Mouse (Mus musculus) forebrain, postnatal 0 days (tissue): ENCODE data around the gene Uhrf1bp1l. TPM values are rescaled to one million over a fixed set of nuclear protein-coding genes. Genes with fewer than 3 reads are reported as not detected.

Experiments
- ATAC-seq: fragments of 200-750 bp; cut with Nextera tagmentation; 2 replicates; pipeline ENCODE4 v1.8.0; 2017; ENCODE audit warnings: mild to moderate bottlenecking, moderate library complexity
- DNase-seq: peaks from one replicate; pipeline ENCODE4 v3.0.0-alpha.2; 2015
- H3K27ac ChIP-seq: fragments of 300-500 bp; sonication (generic); 2 replicates; pipeline ENCODE4 v1.5.1; 2014; ENCODE audit warnings: low read depth, mild to moderate bottlenecking, antibody characterized with exemption, low read length, moderate library complexity, mixed read lengths
- H3K27me3 ChIP-seq: fragments of 300-500 bp; sonication (generic); 2 replicates; pipeline ENCODE4 v1.6.1; 2014; ENCODE audit warnings: mild to moderate bottlenecking, low read length, mixed read lengths; ENCODE audit not compliant: insufficient read depth
- H3K36me3 ChIP-seq: fragments of 300-500 bp; sonication (generic); 2 replicates; pipeline ENCODE4 v1.6.1; 2014; ENCODE audit warnings: mild to moderate bottlenecking, moderate library complexity; ENCODE audit not compliant: insufficient read depth
- H3K4me1 ChIP-seq: fragments of 300-500 bp; sonication (generic); 2 replicates; pipeline ENCODE4 v1.6.1; 2014; ENCODE audit warnings: antibody characterized with exemption; ENCODE audit not compliant: insufficient read depth
- H3K4me2 ChIP-seq: fragments of 300-500 bp; sonication (generic); 2 replicates; pipeline ENCODE4 v1.6.1; 2014; ENCODE audit warnings: low read depth, mild to moderate bottlenecking, moderate library complexity
- H3K4me3 ChIP-seq: fragments of 300-500 bp; sonication (generic); 2 replicates; pipeline ENCODE4 v1.5.1; 2014; ENCODE audit warnings: low read depth, low read length, mixed read lengths
- H3K9ac ChIP-seq: fragments of 300-500 bp; sonication (generic); 2 replicates; pipeline ENCODE4 v1.6.1; 2014; ENCODE audit warnings: mild to moderate bottlenecking
- H3K9me3 ChIP-seq: fragments of 300-500 bp; sonication (generic); 2 replicates; pipeline ENCODE4 v1.6.1; 2016; ENCODE audit warnings: low read length
- CTCF ChIP-seq: sonication (generic); IDR thresholded peaks from 2 replicates; pipeline ENCODE4 v1.5.1; 2016; ENCODE audit warnings: antibody characterized with exemption, control low read depth, low read depth
- WGBS: fragments of 180-500 bp; shearing (Covaris S2); extraction: QIAGEN DNeasy Blood & Tissue Kit; methylation state at CpG from one replicate; pipeline ENCODE4 v1.1.7; 2014; 5-methylcytosine and 5-hydroxymethylcytosine counted together
- polyA plus RNA-seq: library from polyadenylated mRNA; unstranded; fragments of >200 nt; fragmentation: Nextera tagmentation; extraction: Ambion mirVana; gene quantifications from 2 replicates; pipeline ENCODE4 v1.2.1, GENCODE M21; 2015
- total RNA-seq: library from RNA; depleted of rRNA; stranded (reverse); fragments of >200 nt; gene quantifications from 2 replicates; pipeline ENCODE4 v1.2.3, GENCODE M21; 2014

Gene Uhrf1bp1l
- total and polyA plus RNA-seq, 2 experiments from 2014 or later, result 30.2 to 39.4 TPM

- H3K9me3 ChIP-seq, result no peaks in the 10 kb centered on the region
- DNase-seq (no peak), ATAC-seq (no peak)
- no peak overlapping the region for H3K4me3 ChIP-seq
- H3K27ac ChIP-seq, result no peak overlapping the region
- no peak overlapping the region for H3K9ac ChIP-seq
- no peak overlapping the region for H3K4me2 ChIP-seq
- no peaks in the 10 kb centered on the region for H3K27me3 ChIP-seq
- H3K4me1 ChIP-seq, result no peaks in the 10 kb centered on the region
- H3K36me3 ChIP-seq, result peaks cover 8% of the 10 kb centered on the region
- no peak for TF ChIP-seq CTCF
- 92% methylated on average over 6 of the region's 6 CpGs for WGBS
Measured at GRCm38 (mm10) chr10:89776029-89776428, 31.2 kb downstream of the Uhrf1bp1l start.

DNA sequence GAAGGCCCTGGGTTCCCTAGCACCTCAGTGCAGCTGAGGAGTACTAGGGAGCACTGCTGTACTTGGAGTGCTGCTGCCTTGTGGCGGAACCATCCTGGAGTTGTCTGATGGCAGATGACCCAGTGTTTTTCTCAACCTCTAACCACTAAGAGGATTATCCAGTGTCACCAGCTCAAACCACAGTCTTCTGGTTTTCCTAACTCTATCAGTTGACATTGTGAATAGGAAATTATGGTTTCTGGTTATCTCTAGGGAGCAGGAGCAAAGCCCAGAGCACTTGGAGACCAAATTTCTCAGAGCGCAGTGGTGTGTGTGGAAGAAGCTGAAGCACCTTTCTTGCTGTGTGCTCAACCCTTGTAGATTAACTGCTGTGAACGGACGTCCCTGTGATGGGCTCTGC, 47.1 kb downstream of the Uhrf1bp1l start:
- H3K4me1 ChIP-seq, result no peaks in the 10 kb centered on the region
- WGBS, result 94% methylated on average over 4 of the region's 4 CpGs
- TF ChIP-seq CTCF, result no peak
- no peak overlapping the region for H3K9ac ChIP-seq
- no peaks in the 10 kb centered on the region for H3K9me3 ChIP-seq
- no peak overlapping the region for H3K27ac ChIP-seq
- H3K4me2 ChIP-seq, result no peak overlapping the region
- no peaks in the 10 kb centered on the region for H3K27me3 ChIP-seq
- H3K36me3 ChIP-seq, result 0 out of 2 replicates have a peak, but pooled peaks cover 4% of the 10 kb centered on the region
- ATAC-seq, result no peak
- DNase-seq, result no peak
- no peak overlapping the region for H3K4me3 ChIP-seq

DNA sequence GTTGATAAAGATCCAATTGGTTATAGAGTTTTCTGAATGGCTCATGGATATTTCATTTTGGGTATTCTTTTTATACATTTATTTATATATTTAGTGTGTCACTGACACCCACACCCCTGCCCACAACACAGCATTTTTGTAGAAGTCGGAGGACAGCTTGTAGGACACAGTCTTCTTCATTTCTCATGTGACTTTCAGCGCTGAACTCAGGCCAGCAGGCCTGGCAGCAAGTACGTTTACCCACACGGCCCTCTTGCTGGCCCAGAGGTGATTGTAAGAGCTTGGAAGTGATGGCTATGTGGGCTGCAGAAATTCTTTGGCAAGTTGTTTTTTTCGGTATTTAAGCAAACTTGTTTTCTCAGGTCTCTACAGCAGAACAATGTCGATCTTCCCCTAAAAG, 49.3 kb downstream of the Uhrf1bp1l start:
- TF ChIP-seq CTCF, result no peak
- no peak overlapping the region for H3K4me3 ChIP-seq
- ATAC-seq (no peak), DNase-seq (no peak)
- 81% methylated on average over 6 of the region's 6 CpGs for whole genome bisulfite sequencing
- H3K4me1 ChIP-seq, result no peaks in the 10 kb centered on the region
- no peak overlapping the region for H3K27ac ChIP-seq
- no peak overlapping the region for H3K4me2 ChIP-seq
- H3K9me3 ChIP-seq, result no peaks in the 10 kb centered on the region
- H3K36me3 ChIP-seq, result 0 out of 2 replicates have a peak, but pooled peaks cover 4% of the 10 kb centered on the region
- no peaks in the 10 kb centered on the region for H3K27me3 ChIP-seq
- H3K9ac ChIP-seq, result no peak overlapping the region

GRCm38 (mm10) chr10:89819146-89819545, 74.4 kb downstream of the Uhrf1bp1l start:
- H3K9me3 ChIP-seq, result no peaks in the 10 kb centered on the region
- TF ChIP-seq CTCF, result no peak
- DNase-seq (no peak), ATAC-seq (no peak)
- H3K27me3 ChIP-seq, result no peaks in the 10 kb centered on the region
- H3K9ac ChIP-seq, result no peak overlapping the region
- peaks cover 18% of the 10 kb centered on the region for H3K36me3 ChIP-seq
- no peak overlapping the region for H3K4me2 ChIP-seq
- H3K27ac ChIP-seq, result no peak overlapping the region
- 54% methylated on average over 4 of the region's 4 CpGs for WGBS
- no peaks in the 10 kb centered on the region for H3K4me1 ChIP-seq
- H3K4me3 ChIP-seq, result no peak overlapping the region

- no peak overlapping the region for H3K4me3 ChIP-seq
- DNase-seq, result peak; percentile 49
- H3K27me3 ChIP-seq, result no peaks in the 10 kb centered on the region
Measured at GRCm38 (mm10) chr10:89823906-89824305, 79.1 kb downstream of the Uhrf1bp1l start.

GRCm38 (mm10) chr10:89826896-89827295, 82.1 kb downstream of the Uhrf1bp1l start:
- TF ChIP-seq CTCF, result no peak
- Histone ChIP-seq H3K27me3 (no peaks in the 10 kb centered on the region), H3K36me3 (no peaks in the 10 kb centered on the region), H3K4me2 (no peak overlapping the region), H3K4me1 (no peaks in the 10 kb centered on the region), H3K4me3 (no peak overlapping the region), H3K27ac (no peak overlapping the region), H3K9ac (no peak overlapping the region), H3K9me3 (no peaks in the 10 kb centered on the region)
- ATAC-seq (no peak), DNase-seq (peak; percentile 43)
- WGBS, result 27% methylated on average over 3 of the region's 3 CpGs

More at GRCm38 (mm10) chr10:89823906-89824305, 79.1 kb downstream of the Uhrf1bp1l start:
- no peak overlapping the region for H3K9ac ChIP-seq
- 38% methylated on average over 2 of the region's 2 CpGs for WGBS
- ATAC-seq, result peak; percentile 42; the same call in 1 of the 2 replicates
- no peaks in the 10 kb centered on the region for H3K4me1 ChIP-seq
- peak; percentile 53 for TF ChIP-seq CTCF
- no peak overlapping the region for H3K27ac ChIP-seq
- peaks cover 2% of the 10 kb centered on the region; the same call in 1 of the 2 replicates for H3K36me3 ChIP-seq
- no peak overlapping the region for H3K4me2 ChIP-seq
- no peaks in the 10 kb centered on the region for H3K9me3 ChIP-seq

DNA sequence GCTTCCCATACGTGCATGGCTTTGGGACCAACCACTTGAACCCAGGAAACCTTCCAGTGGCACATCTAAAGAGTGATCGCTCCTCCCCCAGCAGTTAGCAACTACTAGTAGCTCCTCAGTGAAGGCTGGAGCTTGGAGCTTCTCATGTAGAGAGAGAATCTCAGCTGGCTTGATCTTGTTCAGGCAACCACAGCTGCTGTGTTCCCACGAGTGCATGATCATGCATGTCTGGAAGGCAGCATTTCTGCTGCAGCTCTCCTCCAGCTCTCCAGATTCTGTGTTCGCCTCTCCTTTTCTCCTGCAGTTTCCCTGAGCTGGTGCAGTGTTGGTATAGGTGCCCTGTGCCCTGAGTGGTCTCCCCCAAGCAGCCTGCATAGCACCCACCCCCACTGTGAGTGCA, 87.5 kb downstream of the Uhrf1bp1l start:
- H3K36me3 ChIP-seq, result no peaks in the 10 kb centered on the region

More for the DNA sequence above, 87.5 kb downstream of the Uhrf1bp1l start:
- peak; percentile 25; the same call in 1 of the 2 replicates for ATAC-seq
- H3K9ac ChIP-seq, result no peak overlapping the region
- no peak overlapping the region for H3K4me3 ChIP-seq
- DNase-seq, result peak; percentile 14
- no peak overlapping the region for H3K4me2 ChIP-seq
- no peak for TF ChIP-seq CTCF
- H3K27ac ChIP-seq, result no peak overlapping the region
- H3K27me3 ChIP-seq, result no peaks in the 10 kb centered on the region
- no peaks in the 10 kb centered on the region for H3K9me3 ChIP-seq
- H3K4me1 ChIP-seq, result no peaks in the 10 kb centered on the region
- 75% methylated on average over 4 of the region's 4 CpGs for WGBS
